Mouse (Mus musculus) liver (tissue): ENCODE measurements at regions not wholly inside any gene's neighbourhood (a gene's known extent, or its start where the extent isn't known, plus 50 kb on each side); places are given as distances from the start of the nearest gene placed in this dataset.

Experiments
- DNase-seq: peaks from one replicate; pipeline ENCODE4 v3.0.0-alpha.2; 2020; ENCODE audit warnings: mixed read lengths

DNA sequence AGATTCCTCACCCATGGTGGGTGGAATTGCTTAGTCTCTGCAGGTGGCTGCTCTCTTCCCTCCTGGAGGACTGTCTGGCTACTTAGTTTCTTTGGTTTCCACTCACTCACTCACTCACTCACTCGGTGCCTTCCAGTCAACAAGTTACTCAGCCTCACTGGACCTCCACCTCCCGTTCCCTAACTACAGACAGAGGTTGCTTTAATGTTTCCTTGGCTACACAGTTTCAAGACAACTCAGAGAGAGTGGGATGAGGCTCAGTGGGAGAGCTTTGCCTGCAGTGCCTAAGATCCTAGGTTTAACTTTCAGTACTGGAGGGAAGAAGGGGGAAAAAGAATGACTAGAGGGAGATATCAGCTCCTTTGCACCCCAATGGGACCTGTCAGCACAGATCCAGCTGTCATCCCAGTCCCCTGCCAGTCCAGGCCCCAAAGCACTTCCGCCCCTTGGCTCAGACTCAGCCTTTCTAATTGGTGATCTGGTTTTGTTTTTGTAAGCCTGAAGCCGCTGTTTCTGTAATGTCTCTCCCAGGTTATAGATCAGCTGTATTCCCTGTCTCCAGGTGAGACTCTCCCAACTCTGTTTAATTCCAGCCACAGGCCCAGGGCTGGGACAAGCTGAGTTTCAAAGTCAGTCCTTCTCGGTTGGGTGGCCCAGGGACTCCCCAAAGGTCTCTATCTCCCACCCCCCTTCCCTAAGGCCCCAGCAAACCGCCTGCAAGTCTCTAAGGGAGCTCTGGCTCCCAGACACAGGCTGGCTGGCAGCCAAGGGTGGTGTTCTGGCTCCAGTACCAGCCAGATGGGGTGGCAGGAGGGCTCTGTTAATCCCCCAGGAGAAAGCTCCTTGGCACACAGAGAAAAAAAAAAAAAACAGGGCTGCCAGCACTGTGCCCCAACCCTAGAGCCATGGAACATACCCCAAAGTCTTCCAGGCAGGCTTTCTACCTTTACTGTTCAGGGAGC, 60.5 kb upstream of the Cdon start:
- no peak for DNase-seq

DNA sequence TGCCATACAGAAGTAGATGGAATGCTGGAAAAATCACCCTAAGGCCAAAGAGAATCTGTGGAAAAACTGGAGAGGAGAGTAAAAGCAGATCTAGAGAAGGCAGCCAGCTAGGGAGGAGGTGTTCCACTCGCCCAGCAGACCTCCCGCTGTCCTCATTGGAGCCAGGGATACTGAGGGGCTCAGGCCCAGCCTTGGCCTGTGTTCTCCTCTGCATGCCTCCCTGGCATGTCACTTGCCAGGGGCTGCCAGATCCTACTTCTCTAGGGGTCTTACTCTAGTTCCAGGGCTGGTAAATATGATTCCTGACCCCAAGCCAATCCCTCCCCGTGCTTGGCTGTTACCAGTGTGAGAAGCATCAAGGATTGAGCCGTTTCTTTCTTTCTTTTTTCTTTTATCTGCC, 59.5 kb upstream of the Cdon start:
- DNase-seq = no peak

DNA sequence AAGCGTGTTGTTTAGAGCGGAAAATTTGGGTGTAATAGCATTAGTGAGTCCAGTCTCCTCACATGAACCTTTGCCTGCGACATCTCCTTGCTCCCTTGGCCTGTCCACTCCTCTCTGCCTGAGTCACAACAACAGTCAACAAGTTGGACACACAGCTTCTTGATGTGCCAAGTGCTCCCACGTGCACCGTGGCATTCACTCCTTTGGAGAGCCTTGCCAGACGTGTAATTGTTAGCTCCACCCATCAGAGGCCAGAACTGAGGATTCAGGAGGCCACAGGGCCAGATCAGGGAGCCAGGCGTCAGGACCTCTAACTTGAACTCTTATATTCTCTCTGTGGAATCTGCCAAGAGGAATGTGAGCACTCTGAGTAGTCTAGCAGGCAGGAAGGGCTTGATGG, 58.7 kb upstream of the Cdon start:
- DNase-seq = no peak

DNA sequence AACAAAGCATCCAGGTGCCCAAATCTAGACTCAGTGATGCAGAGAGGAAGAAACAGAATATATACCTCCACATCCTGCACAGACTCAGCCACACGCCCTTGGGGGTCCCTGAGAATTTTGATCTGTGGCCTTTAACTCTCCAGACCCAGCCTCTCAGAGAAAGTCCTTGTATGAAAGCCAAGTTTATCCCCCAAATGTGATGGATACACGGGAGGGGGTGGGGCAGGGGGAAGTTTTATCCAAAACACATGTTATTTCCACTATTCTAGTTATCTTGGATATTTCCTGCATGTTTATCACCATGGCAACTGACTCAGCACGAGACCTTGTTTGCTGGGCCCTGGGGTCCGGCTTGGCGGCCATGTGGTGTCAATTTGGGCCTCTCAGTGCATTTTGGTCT, 57.8 kb upstream of the Cdon start:
- no peak for DNase-seq

DNA sequence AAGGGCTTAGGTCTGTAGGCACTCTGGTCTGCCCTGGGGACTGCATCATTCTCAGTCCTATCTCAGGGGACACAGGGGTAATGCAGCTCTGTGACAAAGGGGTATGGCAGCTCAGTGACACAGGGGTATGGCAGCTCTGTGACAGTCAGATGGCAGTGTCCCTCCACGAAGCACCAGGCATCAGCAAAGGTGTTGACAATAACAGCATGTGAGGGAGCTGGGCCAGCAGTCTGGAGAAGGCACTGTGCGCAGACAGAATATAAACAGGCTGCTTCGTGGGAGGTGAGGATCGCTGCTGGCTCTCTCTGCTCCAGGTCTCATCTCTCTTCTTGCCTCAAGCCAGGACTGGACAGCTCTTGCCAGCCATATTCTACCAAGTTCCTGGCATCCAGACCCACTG, 57.0 kb upstream of the Cdon start:
- DNase-seq = no peak

DNA sequence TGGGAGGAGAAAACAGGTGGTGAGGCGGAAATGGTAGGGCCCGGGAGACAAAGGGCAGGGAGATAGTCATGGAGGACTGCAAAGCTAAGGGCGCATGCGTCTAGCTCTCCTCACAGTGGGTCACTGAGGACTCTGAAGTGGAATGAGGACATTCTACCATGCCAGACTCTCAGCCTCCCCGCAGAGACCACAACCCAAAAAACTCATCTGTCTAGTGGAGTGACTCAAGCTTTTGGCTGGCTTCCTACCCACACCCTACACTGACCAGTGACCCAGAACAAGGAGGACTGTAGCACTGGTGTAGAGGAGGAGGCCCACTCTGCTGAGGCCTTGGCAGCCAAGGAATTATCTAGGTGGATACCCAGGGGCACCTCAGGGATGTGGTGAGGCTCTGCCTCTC, 55.0 kb upstream of the Cdon start:
- DNase-seq = no peak

DNA sequence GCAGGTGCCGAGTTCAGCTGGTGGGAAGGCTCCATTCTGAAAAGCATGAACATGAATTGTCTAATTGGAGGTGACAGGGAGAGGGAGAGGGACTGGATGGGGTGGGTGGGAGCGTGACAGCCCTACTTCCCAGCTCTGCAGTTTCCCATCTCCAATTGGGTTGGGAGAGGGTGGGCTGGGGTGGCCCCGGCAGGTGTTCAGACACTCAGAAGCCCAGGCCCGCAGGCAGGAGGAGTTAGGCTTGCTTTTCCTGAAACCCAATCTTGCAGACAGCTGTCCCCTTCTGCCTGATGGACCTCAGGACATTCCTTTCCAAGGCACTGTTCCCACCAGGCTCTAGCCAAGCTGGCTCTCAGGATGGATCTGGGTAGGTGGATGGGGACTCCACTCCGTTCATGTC, 51.9 kb upstream of the Cdon start:
- no peak for DNase-seq

DNA sequence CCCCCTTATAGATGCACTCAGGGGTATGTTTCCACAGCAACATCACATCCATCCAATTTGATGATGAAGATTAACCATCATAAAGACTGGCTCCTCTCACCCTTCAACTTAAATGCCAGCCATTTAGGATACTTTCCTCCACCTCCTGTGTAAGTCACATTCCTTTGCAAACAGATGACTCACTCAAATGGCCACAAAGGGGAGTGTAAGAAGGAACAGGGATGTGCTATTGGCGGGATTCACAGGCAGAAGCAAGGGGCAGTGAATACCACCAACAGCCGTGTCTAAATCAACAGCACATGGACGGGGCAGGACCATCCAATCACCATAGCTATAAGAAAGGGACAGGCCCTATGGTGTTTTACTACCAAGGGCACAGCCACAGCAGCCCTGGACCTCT, 50.9 kb upstream of the Cdon start:
- DNase-seq = no peak

DNA sequence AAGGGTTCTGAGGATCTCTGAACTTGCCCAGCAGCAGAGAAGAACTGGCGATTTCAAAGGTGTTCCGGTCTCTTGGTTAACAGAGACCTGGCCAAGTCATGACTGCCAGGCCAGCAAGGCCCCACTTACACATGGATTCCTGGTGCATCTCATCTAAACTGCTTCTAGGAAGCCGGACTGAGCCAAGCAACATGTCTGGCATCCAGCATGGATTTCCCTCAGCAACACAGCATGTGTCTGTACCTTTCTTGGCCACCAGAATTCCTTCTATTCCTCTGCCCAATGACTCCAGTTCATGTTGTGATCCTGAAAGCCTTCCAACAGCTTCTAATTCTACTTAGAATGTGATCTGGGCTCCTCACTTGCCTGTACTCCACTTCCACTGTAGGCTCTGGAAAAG, 50.0 kb upstream of the Cdon start:
- DNase-seq = no peak
